Mouse (Mus musculus): ENCODE data around the gene Map3k1. TPM values are rescaled to one million over a fixed set of nuclear protein-coding genes. Genes with fewer than 3 reads are reported as not detected.

Map3k1 gene
- polyA plus RNA-seq, 1 experiment from 2014 or later, result 19.3 TPM

- no peaks in the 10 kb centered on the region for H3K9me3 ChIP-seq (replicated peaks; ENCODE audit: control insufficient read depth, low read length)
- H3K4me2 ChIP-seq, result no peak overlapping the region
- WGBS (ENCODE audit: insufficient replicate concordance), result 92% methylated on average over 28 of the region's 28 CpGs
- no peaks in the 10 kb centered on the region for H3K27me3 ChIP-seq (ENCODE audit: control insufficient read depth, insufficient read depth, low read length)
- H3K9ac ChIP-seq (ENCODE audit: low read depth, low read length), result no peak overlapping the region
- H3K4me1 ChIP-seq (ENCODE audit: control insufficient read depth, insufficient read depth, low read length), result no peaks in the 10 kb centered on the region
- no peak for ATAC-seq (replicated peaks; ENCODE audit: insufficient number of reproducible peaks, low FRiP score, low TSS enrichment)
- no peak overlapping the region for H3K27ac ChIP-seq (ENCODE audit: low read depth, low read length)
- H3K4me3 ChIP-seq (ENCODE audit: low read depth, low read length), result no peak overlapping the region
- peaks cover 31% of the 10 kb centered on the region for H3K36me3 ChIP-seq (ENCODE audit: control insufficient read depth, insufficient read depth, low read length)
Observed at GRCm38 (mm10) chr13:111748301-111749062, 60.3 kb downstream of the Map3k1 start.

GRCm38 (mm10) chr13:111746831-111747230, 62.0 kb downstream of the Map3k1 start:
- H3K27me3 ChIP-seq (ENCODE audit: control insufficient read depth, insufficient read depth, low read length), result no peaks in the 10 kb centered on the region
- no peak overlapping the region for H3K27ac ChIP-seq (ENCODE audit: low read depth, low read length)
- WGBS (ENCODE audit: insufficient replicate concordance), result 85% methylated on average over 5 of the region's 5 CpGs
- peaks cover 25% of the 10 kb centered on the region for H3K36me3 ChIP-seq (ENCODE audit: control insufficient read depth, insufficient read depth, low read length)
- H3K4me3 ChIP-seq (ENCODE audit: low read depth, low read length), result no peak overlapping the region
- H3K4me1 ChIP-seq (ENCODE audit: control insufficient read depth, insufficient read depth, low read length), result no peaks in the 10 kb centered on the region
- no peaks in the 10 kb centered on the region for H3K9me3 ChIP-seq (replicated peaks; ENCODE audit: control insufficient read depth, low read length)
- no peak overlapping the region for H3K4me2 ChIP-seq
- no peak overlapping the region for H3K9ac ChIP-seq (ENCODE audit: low read depth, low read length)
- no peak for ATAC-seq (replicated peaks; ENCODE audit: insufficient number of reproducible peaks, low FRiP score, low TSS enrichment)

- 68% methylated on average over 7 of the region's 7 CpGs for WGBS (ENCODE audit: insufficient replicate concordance)
- Histone ChIP-seq H3K9ac (ENCODE audit: low read depth, low read length) (no peak overlapping the region), H3K4me1 (ENCODE audit: control insufficient read depth, insufficient read depth, low read length) (no peaks in the 10 kb centered on the region), H3K27me3 (ENCODE audit: control insufficient read depth, insufficient read depth, low read length) (no peaks in the 10 kb centered on the region), H3K36me3 (ENCODE audit: control insufficient read depth, insufficient read depth, low read length) (peaks cover 21% of the 10 kb centered on the region), H3K4me2 (no peak overlapping the region), H3K4me3 (ENCODE audit: low read depth, low read length) (no peak overlapping the region), H3K9me3 (replicated peaks; ENCODE audit: control insufficient read depth, low read length) (no peaks in the 10 kb centered on the region), H3K27ac (ENCODE audit: low read depth, low read length) (no peak overlapping the region)
- no peak for ATAC-seq (replicated peaks; ENCODE audit: insufficient number of reproducible peaks, low FRiP score, low TSS enrichment)
Observed at GRCm38 (mm10) chr13:111745216-111745615, 63.6 kb downstream of the Map3k1 start.

- no peaks in the 10 kb centered on the region for H3K4me1 ChIP-seq (ENCODE audit: control insufficient read depth, insufficient read depth, low read length)
- H3K27ac ChIP-seq (ENCODE audit: low read depth, low read length), result no peak overlapping the region
- H3K36me3 ChIP-seq (ENCODE audit: control insufficient read depth, insufficient read depth, low read length), result peaks cover 13% of the 10 kb centered on the region
- ATAC-seq (replicated peaks; ENCODE audit: insufficient number of reproducible peaks, low FRiP score, low TSS enrichment), result no peak
- no peak overlapping the region for H3K4me2 ChIP-seq
- no peaks in the 10 kb centered on the region for H3K9me3 ChIP-seq (replicated peaks; ENCODE audit: control insufficient read depth, low read length)
- no peak overlapping the region for H3K4me3 ChIP-seq (ENCODE audit: low read depth, low read length)
- H3K9ac ChIP-seq (ENCODE audit: low read depth, low read length), result no peak overlapping the region
- no peaks in the 10 kb centered on the region for H3K27me3 ChIP-seq (ENCODE audit: control insufficient read depth, insufficient read depth, low read length)
- WGBS (ENCODE audit: insufficient replicate concordance), result 59% methylated on average over 6 of the region's 6 CpGs
Observed at GRCm38 (mm10) chr13:111744233-111745000, 64.4 kb downstream of the Map3k1 start.

- Histone ChIP-seq H3K4me3 (ENCODE audit: low read depth, low read length) (no peak overlapping the region), H3K36me3 (ENCODE audit: control insufficient read depth, insufficient read depth, low read length) (no peaks in the 10 kb centered on the region), H3K4me1 (ENCODE audit: control insufficient read depth, insufficient read depth, low read length) (no peaks in the 10 kb centered on the region), H3K27ac (ENCODE audit: low read depth, low read length) (no peak overlapping the region), H3K27me3 (ENCODE audit: control insufficient read depth, insufficient read depth, low read length) (no peaks in the 10 kb centered on the region), H3K9me3 (replicated peaks; ENCODE audit: control insufficient read depth, low read length) (no peaks in the 10 kb centered on the region), H3K4me2 (no peak overlapping the region), H3K9ac (ENCODE audit: low read depth, low read length) (no peak overlapping the region)
- WGBS (ENCODE audit: insufficient replicate concordance), result 62% methylated on average over 6 of the region's 6 CpGs
- ATAC-seq (replicated peaks; ENCODE audit: insufficient number of reproducible peaks, low FRiP score, low TSS enrichment), result no peak
Observed at GRCm38 (mm10) chr13:111741991-111742615, 66.7 kb downstream of the Map3k1 start.

GRCm38 (mm10) chr13:111741204-111741990, 67.4 kb downstream of the Map3k1 start:
- no peak for ATAC-seq (replicated peaks; ENCODE audit: insufficient number of reproducible peaks, low FRiP score, low TSS enrichment)

GRCm38 (mm10) chr13:111726898-111727297, 81.9 kb downstream of the Map3k1 start:
- Histone ChIP-seq H3K4me2 (no peak overlapping the region), H3K9me3 (replicated peaks; ENCODE audit: control insufficient read depth, low read length) (peaks cover 4% of the 10 kb centered on the region), H3K9ac (ENCODE audit: low read depth, low read length) (no peak overlapping the region), H3K27me3 (ENCODE audit: control insufficient read depth, insufficient read depth, low read length) (no peaks in the 10 kb centered on the region), H3K36me3 (ENCODE audit: control insufficient read depth, insufficient read depth, low read length) (no peaks in the 10 kb centered on the region), H3K27ac (ENCODE audit: low read depth, low read length) (no peak overlapping the region), H3K4me3 (ENCODE audit: low read depth, low read length) (no peak overlapping the region), H3K4me1 (ENCODE audit: control insufficient read depth, insufficient read depth, low read length) (0 out of 2 replicates have a peak, but pooled peaks cover 2% of the 10 kb centered on the region)
- no peak for ATAC-seq (replicated peaks; ENCODE audit: insufficient number of reproducible peaks, low FRiP score, low TSS enrichment)
- 89% methylated on average over 5 of the region's 5 CpGs for WGBS (ENCODE audit: insufficient replicate concordance)

More at GRCm38 (mm10) chr13:111741204-111741990, 67.4 kb downstream of the Map3k1 start:
- no peak overlapping the region for H3K4me3 ChIP-seq (ENCODE audit: low read depth, low read length)
- H3K4me1 ChIP-seq (ENCODE audit: control insufficient read depth, insufficient read depth, low read length), result no peaks in the 10 kb centered on the region
- WGBS (ENCODE audit: insufficient replicate concordance), result 70% methylated on average over 7 of the region's 7 CpGs
- no peak overlapping the region for H3K27ac ChIP-seq (ENCODE audit: low read depth, low read length)
- no peaks in the 10 kb centered on the region for H3K9me3 ChIP-seq (replicated peaks; ENCODE audit: control insufficient read depth, low read length)
- no peaks in the 10 kb centered on the region for H3K27me3 ChIP-seq (ENCODE audit: control insufficient read depth, insufficient read depth, low read length)
- H3K4me2 ChIP-seq, result no peak overlapping the region
- no peaks in the 10 kb centered on the region for H3K36me3 ChIP-seq (ENCODE audit: control insufficient read depth, insufficient read depth, low read length)
- H3K9ac ChIP-seq (ENCODE audit: low read depth, low read length), result no peak overlapping the region
